Mouse (Mus musculus): ENCODE data around the gene Zfp568.
A peak's percentile ranks its signal among the peaks of the same experiment; 100 is the strongest.

DNA sequence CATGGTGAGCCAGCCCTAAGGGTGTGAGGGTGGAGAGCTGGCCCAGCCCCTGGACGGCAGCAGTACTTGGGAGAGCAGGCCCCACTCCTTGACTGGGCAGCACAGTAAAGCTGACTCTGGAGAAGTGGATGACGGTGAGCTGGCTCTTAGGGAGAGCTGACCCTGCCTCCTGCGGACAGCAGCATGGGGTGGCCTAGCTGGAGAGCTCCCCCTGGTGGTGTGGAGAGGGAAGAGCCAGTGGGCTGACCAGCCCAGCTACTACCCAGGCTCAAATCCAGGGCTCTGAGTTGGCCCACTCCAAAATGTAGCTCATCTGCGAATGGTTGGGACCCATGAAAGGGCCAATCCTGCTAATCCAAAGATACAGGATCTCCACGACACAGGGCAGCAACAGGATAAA is 80.9 kb downstream of the Zfp568 start:
- TF ChIP-seq CTCF (IDR thresholded peaks at IDR 0.05; ENCODE audit: insufficient read depth, low read depth, low read length) (peak; percentile 23; the same call in 1 of the 2 replicates), POLR2A (IDR thresholded peaks at IDR 0.05; ENCODE audit: insufficient read depth, low read depth, low read length) (no peak)

Measured in olfactory bulb, adult 2 months (tissue).